Mouse (Mus musculus): ENCODE measurements around the gene Dcdc2c.

DNA sequence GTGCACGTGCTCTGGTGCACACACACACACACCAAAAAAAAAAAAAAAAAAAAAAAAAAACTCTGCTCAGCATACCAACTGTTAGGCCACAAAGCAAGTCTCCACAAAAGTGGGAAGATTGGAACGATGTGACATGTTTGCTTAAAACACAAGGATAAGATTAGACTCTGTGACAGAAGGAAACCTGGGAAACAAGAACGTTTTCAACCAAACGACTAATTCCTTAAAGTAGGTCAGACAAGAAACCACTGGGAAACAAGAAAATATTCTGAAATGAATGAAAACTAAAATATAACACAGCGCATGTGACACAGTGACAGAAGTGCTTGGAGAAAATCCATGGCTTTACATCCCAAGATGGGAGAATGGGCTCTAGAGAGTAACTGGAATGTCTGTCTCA lies 57.9 kb downstream of the Dcdc2c start:
- TF ChIP-seq EP300 (IDR thresholded peaks at IDR 0.05; ENCODE audit: low read depth), result no peak
- TF ChIP-seq CTCF (IDR thresholded peaks at IDR 0.05; ENCODE audit: low read depth), result no peak

Measured in liver, embryonic 14.5 days (tissue).